Mouse (Mus musculus) right cerebral cortex, postnatal 10 days (tissue): ENCODE measurements around the gene Npb.
"Not testable (repeated sequence)": the region's sequence is repeated elsewhere in the genome, so short reads cannot be mapped to it uniquely, and the experiment has no call there.

Experiments used
- DNase-seq, 2 experiments: peaks; one replicate each; pipeline ENCODE4 v3.0.0; 2021; ENCODE audit warnings: low spot score in 2 of 2

The Npb gene

DNA sequence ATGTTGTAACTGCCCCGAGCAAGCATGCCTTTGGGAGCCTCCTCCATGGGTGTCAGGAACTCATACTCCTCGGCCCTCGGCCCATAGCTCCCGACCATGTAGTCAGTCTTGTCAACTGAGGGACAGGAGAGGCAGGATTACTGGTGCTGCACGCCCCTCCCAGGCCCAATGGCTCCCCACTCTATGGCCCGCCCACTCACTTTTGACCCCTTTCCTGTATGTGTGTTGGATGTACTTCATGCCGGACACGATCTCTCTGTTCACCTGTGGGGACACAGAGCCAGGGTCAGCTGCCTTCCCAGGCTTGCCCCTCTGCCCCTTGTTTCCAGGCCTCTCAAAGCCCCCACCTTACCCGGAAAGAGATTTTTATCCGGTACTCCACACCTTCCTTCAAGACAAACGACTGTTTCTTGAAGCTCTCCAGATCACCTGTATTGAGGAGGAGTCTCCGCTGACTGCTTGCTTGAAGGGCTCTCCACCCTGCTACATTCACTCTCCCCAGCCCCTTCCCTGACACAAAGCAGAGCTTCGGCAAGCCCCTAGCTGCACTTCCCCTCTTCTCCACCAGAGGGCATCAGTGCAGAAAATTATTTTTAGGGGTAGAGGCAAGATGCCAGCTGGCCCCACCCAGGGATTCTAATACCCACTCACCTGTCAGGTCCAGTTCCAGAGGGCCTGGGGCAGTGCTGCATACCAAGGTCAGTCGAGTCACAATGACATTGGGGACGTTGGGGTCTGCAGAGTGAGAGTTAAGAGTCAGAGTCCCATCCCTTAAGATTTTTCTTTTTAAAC, 28.8 kb upstream of the Npb start:
- peak; percentile 73 to 79 for DNase-seq

DNA sequence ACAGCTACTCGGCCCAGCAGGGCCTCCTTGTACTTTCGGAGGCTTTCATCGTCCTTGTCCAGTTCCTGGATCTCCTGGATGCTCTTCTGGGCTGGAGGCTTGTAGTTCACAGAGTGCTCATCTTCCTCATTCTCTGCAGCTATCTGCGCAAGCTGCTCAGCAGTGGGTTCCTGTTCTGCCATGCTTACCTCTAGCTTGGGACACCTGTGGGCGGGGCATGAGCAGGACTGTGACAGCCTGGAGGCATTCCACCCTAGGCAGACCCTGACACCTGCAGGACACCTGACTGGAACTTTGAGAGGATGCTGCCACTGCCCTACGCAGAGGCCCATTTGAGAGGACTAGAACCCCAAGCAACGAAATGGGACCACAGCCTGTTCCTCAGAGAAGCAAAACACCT, 28.1 kb upstream of the Npb start:
- peak; percentile 34 to 62 for DNase-seq

DNA sequence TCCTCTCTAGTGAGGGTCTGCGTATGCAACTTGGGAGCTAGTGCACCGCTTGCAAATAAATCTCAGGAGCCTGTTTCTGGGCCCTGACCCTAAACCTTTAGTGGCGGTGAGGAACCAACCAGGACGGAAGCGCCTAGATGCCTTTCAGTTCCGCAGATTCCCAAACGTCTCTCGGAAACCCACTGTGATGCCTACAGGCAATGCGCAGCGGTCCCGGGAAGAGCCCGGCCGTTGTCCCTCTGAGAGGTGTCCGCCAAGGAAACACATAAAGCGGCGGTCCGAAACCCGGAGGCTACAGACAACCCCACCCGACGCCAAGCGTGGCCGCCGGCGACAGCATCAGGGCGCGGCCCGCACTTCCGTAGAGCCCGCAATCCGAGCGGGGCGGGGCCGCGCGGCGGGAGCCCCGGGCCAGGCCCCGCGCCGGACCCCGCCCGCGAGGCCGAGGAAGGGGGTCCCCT, 27.4 kb upstream of the Npb start:
- peak; percentile 43 to 55 for DNase-seq

DNA sequence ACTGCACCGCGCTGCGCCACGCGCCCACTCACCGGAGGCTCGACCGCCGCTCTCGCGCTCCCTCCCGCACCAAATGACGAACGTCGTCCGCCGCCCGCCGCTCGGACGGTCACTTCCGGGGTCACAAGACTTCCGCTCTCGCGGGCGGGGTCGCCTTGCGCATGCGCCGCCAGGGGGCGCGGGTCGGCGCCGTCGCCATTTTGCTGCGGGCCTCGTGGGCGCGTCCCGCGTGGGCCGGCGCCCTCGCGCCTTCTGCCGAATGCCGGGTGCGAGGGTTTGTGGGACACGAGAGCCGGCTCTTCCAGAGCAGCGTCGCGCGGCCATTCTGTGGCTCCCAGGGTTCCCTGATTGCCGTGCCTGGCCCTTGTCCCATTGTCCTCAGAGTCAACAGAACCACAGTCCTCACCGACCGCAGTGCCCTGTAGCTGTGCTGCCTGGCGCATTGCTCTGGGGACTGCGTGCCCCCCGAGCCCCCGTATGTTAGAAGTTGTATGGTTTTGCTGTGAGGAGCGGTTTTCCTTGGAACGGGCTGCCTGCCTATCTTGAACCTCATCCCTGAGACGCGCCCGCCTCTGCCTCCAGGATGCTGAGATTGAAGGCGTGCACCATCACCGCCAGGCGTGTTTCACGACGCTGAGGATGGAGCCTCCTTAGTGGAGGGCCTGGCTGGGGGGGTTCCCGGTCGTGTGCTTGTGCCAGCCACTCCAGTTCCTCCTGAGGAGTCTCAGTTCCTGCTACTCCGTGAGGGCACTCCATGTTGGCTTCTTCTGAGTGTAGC, 26.6 kb upstream of the Npb start, which contains the start of gene Arhgdia:
TSS of gene Arhgdia (minus strand) at position 135 of the 778 bp plus-strand sequence.
- DNase-seq: peak; percentile 93

DNA sequence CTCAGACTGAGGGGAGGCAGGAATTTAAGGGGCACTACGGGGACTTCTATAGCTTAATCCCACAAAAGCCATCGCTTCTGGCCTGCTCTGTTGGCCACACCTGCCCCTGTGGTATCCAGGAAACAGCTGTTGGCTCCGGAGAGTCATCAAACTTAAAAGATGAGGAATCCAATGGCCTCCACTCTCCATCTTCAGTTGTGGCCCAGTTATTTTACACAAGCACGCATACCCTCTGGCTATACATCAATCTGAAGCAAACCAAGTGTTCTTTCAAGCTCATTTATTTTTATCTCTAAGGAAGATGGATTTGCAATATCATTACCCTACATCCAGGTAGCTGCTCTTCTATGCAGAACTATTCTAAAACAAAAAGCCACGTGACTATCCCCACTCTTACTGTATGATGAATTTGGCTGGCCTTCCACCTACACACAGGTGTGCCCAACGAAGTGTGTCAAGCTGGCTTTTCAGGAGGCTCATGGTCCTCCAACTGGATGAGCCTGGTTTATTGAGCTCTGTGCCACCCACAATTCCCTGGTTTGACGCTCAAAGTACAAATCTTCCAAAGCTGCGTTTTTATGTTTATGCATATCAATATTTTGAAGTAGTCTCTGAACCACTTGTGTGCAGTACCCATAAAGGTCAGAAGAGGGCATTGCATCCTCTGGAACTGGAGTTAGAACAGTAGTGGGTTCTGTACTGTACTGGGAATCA, 25.9 kb upstream of the Npb start:
- peak in 1 of 2 experiments; percentile 36 for DNase-seq

DNA sequence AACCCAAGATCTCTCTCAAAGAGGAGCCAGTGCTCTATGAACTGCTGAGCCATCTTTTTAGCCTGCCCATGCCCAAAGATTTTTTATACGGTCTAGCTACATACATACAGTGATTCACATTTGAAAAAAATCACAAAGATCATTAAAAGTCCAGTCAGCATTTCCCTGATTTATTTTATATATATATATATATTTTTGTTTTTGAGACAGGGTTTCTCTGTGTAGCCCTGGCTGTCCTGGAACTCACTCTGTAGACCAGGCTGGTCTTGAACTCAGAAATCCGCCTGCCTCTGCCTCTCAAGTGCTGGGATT, 25.3 kb upstream of the Npb start:
- DNase-seq: not testable (repeated sequence)

DNA sequence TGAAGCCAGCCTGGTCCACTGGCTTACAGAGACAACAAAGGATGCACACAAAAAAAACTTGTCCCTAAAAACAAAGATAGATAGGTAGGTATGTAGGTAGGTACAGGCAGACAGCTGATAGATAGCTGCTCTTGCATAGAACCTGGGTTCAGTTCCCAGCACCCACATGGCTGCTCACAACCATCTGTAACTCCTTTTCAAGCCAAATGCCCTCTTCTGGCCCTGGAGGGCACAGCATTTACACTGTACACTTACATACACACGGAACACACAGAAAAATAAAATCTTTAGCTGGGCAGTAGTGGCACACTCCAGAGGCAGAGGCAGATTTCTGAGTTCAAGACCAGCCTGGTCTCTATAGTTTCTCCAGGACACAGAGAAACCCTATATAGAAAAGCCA, 24.3 kb upstream of the Npb start:
- no peak for DNase-seq

DNA sequence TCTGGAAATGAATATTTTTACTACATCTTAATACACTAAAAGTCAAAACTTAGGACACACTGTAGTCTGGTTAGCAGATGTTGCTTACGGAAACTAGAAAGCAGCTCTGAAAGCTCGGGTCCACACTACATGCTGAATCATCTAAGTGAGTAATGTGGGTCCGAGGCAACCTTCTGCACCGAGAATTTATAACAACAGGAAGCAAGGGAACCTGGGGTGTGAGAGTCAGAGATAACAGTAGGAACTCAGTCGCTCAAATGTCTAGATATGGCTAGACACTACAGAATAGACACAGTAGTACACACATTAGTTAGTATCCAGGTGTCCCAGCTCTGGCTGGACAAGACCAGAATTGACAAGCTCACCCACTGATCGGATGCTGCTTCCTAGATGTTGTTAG, 19.7 kb upstream of the Npb start:
- DNase-seq: no peak

DNA sequence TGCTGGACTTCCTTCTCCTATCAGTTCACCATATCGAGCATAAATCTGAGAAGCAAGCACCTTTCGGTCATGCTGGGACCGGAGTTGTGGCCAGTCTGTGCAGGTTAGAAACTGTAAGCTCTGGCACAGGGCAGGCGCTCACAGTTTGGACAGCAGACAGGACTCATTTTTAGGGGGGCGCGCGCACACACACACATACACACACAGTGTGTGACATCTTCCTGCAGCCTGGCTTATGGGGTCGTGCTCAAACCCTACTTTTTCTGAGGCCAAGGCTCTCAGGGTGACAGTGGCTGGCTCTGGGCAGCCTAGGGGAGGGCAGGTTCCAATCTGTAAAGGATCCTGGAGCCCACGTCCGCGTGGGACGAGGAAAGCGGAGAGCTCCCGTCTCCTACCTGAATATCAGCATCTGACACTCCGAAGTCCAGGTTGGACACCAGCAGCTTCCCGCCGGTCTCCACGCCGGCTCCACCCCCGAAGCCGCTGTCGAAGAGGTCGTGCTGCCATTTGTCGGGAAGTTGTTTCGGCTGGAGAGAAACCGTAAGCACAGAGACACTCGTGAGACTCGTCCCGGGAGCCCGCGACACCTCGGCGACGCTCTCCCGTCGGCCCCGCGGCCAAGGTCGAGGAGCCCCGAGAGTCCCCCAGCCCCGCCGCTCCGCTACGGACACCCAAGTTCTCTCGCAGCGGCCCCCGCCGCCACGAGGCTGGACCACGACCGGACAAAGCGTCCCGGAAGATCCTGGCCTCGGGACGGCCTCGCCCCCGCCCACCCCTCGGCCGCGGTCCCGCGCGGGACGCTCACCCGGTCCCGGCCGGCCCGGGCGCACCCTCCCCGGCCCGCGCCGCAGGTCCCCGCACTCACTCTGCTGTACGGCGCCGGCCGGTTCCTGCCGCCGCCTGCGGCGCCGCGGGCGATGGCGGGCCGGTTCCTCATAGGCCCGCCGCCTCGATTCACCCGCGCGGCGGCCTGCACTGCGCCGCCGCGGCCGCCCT, 10.7 kb upstream of the Npb start:
- DNase-seq: peak in 1 of 2 experiments; percentile 36

DNA sequence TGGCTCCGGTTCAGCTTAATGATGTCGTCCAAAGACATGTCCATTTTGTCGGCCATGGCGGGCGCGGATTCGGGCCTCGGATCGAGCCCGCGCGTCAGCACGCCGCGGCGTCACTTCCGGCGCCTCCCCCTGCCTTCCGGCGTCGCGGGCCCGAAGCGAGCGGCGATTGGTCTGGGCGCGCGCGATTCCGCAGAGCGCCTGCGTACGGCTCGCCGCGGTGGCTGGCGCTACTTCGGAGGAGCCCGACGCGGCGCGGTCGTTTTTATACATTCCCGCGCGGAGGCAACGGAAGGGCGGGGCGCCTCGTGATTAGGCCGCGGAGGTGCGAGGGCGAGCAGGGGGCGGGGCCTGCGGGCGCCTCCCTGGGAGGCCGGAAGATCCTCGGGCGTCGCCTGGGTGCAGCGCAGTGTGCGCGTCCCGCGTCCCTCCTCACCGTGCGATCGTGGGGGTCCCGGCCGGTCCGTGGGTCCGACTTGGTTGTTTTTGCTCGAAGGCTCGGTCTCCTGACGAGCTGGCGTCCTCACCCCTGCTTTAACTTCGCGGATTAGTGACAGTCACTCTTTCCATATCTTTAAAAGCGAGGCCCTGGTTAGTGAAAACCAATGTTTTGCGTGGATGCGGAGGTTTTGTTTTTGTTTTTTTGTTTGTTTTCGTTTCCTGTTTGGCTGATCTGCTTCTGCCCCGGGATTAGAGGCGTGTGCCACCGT, 9.8 kb upstream of the Npb start, which contains the start of the genes Alyref and Anapc11:
TSS of gene Alyref (minus strand) at position 83 of the 707 bp plus-strand sequence.
TSS of gene Anapc11 (plus strand) at position 139 of the 707 bp plus-strand sequence.
- peak; percentile 96 for DNase-seq

DNA sequence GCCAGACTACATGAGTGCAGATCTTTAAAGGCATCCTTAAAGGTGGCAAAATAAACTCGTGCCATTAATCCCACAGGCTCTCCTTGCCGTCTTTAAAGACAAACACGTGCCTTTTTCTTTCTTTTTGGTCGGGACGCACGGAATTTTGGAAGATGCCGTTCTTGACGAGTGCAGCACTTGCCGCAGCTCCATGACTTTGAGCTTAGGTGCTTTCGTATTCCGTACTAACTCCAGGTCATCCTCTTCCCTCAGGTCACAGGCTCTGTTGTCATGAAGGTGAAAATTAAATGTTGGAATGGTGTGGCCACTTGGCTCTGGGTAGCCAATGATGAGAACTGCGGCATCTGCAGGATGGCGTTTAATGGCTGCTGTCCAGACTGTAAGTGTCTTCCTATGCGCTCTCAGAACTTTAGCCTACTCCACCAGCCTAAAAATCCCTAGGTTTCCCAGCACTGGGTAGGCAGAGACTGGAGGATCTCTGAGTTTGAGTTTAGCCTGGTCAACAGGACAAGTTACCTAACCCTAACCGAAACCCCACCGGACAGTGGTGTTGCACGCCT, 9.2 kb upstream of the Npb start:
- peak in 1 of 2 experiments; percentile 36 for DNase-seq

DNA sequence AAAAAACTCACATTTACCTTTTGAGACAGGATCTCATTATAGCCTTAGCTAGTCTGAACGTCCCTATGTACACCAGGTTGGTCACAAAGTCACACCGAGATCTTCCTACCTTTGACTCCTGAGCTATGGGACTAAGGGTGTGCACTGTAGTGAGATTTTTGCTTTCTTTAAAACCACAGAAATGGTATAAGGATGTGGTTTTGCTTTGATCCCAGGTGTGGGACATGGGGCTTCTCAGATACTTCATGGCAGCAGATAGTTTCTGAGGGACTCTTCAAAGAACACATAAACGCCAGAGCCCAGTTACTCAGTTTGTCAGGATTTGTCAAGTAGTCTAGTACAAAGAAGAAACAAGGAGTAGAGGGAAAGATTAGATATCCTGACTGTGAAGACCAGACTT, 7.6 kb upstream of the Npb start:
- no peak for DNase-seq

DNA sequence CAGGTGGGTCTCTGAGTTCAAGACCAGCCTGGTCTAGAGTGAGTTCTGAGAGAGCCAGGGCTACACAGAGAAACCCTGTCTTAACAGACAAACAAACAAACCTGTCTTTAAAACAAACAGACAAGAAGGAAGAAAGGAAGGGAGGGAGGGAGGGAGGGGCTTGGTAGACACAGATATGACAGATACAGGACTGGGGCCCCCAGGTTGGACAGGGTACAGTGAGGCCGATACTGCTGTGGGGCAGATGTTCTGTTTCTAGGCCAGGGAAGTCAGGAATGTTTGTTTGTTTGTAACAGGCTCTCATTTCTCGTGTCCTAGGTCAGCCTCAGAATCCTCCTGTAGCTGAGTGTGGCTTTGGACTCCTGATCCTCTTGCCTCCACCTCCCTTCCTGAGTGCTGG, 4.7 kb upstream of the Npb start:
- no peak for DNase-seq

DNA sequence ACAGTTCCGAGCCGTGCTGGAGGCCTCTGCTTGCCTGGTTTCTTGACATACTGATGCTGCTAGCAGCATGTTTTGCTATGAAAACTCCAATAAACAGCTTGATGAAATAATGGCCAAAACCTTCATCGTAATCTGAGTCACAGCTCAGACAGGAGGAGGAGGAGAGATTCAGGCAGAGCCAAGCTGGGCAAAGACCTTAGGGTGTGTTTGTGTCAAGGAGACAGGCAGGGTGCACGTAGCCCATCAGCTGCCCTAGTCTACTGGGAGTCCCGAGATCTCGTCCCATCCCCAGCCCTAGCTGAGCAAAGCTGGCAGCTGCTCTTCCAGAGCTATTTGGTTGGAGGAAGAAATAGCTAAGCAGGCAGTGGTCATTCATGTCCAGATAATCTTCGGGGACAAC, 2.6 kb upstream of the Npb start:
- no peak for DNase-seq

DNA sequence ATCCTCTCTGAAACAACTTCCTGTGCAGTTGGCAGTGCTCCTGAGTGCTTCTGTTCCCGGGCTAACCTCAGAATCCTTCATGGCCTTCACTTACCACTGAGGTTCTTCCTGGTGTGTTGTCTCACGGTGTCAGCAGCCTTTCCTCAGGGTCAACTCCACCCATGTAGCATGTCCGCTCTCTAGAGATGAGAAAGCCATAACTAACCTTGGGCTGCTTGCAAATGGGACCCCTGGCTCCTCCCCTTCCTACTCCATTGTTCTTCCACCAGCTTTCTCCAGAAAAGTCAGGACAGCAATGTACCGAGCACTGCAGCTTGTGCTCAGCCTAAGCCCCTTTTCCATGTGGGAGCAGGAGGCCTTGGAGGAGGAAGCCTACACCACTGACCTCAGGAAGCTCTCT, 1.5 kb upstream of the Npb start:
- DNase-seq: no peak

DNA sequence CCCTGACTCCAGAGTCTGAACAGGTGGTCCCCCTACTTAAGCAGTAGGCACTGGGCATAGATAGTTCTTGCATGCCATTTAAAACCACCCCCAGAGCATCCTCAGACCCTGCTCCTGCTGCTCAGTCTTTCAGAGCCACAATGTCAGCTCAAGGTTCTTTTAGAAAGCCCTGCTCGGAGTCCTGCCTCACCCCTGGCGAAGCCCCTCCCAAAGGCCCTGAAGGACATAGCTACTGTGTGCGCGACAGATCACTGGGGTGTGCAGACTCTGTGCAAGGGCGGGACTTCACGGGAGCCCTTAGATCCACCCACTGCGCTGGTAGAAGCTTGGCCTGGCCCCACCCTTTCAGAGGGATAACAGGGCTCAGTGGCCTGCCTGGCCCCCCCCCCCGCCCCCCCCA, 973 bp downstream of the Npb start:
- DNase-seq: peak in 1 of 2 experiments; percentile 27

DNA sequence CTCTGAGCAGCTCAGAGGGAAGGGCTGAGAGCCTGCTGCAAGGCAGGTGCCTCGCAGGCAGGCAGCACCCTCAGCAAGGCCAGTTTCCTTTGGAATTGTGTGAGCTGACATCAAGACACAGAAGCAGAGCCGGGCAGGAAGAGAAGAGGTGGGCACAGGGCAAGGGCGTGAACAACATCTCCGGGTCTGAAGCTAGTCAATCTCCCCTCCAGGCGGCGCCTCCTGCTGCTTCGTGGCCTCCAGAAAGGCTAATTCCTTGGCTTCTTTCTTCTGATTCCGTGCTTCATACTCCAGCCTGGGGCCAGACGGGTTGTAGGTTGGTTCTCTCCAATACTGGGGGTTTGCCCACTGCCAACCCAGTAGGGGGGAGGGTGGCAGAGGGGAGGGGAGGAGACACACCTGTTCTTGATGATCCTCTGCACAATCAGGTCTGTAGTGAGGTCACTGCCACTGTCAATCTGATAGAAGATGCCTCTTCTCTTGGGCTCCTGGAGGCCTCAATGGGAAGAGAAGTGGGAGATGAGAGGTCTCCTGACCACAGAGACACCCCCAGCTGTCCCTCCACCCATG, 2.3 kb downstream of the Npb start:
- peak in 1 of 2 experiments; percentile 30 for DNase-seq

DNA sequence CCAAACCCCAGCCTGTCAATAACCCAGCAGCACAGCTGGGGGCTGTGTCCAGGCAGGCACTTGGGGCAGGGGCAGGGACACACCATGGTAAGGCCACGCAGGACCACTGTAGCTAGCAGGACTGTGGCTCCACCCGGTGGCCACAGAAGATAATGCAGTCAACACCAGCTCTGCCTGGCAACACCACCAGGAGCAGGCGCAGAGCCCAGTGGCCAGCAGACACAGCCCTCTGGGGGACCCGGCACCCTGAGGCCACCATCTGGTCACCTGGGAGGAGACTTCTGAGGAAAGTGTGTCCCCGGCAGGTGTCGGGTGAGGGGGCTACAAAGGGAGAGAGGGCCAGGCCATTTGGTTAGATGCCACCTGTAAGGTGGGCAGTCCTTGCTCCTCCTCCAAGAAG, 4.5 kb downstream of the Npb start:
- DNase-seq: peak; percentile 75 to 77

DNA sequence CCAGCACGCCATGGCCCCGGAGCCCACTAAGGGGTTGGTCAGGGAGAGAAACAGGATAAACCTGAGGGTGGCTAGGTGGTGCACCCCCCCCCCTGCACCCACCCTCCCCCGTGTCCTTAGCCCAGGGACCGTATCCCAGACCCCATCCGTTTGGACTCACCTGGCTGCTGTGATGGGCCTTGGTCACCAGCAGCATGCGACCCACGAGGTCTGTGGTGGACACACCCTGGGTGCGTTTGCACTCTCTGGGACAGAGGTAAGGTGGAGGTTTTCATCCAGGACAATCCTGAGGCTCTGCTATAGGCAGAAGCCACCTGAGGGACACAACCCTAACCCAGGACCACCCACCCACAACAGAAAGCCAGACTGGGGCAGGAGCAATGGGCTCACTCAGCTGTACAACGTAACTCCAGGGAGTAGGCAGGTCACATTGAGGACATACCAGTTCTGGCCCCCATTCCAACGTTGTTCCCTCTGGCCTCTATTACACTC, 5.2 kb downstream of the Npb start:
- DNase-seq: peak in 1 of 2 experiments; percentile 27
